Mouse (Mus musculus) embryo, embryonic 10.5 days (tissue): ENCODE data around the gene Uggt2.

Source experiments
- DNase-seq: peaks from one replicate; pipeline ENCODE4 v3.0.0-alpha.2; 2015; ENCODE audit warnings: low spot score

Uggt2 gene

DNA sequence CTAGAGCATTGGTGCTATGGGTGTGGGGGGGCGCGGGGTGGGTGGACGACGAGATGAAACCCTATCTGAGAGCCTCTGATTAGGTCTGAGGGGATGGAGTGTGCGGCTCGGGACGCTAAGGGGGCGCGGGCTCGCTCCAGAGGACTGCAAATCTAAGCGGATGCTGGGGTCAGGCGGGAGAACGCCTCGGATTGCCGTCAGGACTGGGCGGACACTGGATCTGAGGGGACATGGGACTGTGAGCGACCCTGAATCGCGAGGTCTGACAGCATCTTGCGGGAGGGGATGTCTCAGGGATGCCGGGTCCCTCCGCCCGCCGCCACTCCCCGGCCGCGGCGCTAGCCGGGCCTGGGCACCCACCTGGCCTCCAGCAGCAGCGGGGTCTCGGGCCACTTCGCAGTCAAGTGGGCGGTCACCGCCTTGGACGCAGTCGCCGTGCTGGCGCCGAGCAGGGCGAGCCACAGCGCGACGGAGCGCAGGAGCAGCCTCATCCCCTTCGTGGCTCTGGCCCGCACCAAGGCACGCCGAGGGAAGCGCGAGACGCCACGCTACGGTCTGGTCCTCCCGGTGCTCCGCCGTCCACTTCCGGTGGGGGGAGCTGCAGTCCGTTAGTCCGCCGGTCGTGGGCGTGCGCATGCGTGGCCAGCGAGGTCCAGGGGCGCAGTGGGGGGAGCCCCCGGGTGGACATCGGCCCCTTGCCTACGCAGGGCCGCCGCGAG lies at the start of gene Uggt2:
TSS of gene Uggt2 (minus strand) at position 580 of the 719 bp plus-strand sequence.
- peak; percentile 91 for DNase-seq

DNA sequence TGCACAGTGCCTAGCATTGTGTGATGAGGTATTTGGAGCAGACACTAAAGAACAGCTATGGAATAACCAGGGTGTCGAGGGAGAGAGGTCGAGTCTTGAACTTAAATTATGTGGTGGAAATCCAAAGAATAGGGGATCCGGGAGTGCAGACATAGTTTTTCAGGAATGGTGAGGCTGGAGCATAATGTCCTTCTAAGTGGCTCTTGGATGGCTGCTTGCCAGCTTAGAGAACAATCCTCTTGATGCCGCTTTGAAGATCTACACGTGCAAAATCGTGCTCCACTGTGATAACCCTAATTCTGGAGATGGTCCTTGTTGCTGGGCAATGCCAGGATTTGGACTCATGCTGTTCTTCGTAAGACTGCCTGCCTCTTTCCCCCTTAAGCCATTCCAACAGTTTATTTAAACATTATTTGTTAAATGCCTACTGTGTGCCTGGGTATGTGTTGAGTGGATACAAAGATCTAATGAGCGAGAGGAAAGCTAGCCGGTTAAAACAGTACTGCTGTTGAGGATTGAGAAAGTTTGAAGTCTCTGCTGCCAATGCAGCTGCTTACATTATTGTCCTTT lies 40.2 kb upstream of the Uggt2 start:
- no peak for DNase-seq

DNA sequence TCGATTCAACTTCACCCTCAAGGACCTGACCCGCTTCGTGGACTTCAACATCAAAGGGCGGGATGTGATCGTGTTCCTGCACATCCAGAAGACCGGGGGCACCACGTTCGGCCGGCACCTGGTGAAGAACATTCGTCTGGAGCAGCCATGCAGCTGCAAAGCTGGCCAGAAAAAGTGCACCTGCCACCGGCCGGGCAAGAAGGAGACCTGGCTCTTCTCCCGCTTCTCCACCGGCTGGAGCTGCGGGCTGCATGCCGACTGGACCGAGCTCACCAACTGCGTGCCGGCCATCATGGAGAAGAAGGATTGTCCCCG lies 39.5 kb upstream of the Uggt2 start:
- DNase-seq = peak; percentile 25

DNA sequence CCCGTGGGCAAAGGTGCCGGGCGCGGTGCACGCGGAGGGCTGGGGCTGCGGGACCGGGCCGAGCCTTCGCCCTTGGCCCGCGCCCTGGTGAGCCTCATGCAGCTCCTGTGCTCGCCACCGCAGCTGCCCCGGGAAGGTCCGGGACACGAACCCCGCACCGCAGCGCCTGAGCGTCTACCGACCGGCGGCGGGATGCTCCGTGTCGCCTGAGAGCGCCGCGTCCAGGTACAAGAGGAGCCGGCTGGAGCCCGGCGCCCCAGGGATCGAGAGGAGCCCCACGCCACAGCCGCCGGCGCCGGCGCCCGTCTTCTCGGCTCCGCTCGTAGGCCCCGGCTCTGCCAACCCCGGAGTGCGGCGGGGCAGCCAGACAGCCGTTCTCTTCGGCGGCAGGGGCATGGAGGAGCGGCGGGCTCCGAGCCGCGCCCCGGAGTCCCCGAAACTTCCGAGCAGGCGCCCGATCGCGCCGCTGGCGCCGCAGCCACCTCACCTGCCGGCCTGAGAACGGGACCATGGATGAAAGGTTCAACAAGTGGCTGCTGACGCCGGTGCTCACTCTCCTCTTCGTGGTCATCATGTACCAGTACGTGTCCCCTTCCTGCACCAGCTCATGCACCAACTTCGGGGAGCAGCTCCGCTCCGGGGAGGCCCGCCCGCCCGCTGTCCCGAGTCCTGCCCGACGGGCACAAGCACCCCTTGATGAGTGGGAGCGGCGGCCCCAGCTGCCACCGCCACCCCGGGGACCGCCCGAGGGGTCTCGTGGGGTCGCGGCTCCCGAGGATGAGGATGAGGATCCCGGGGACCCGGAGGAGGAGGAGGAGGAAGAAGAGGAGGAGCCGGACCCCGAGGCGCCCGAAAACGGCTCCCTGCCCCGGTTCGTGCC lies 38.9 kb upstream of the Uggt2 start, which contains the start of gene Hs6st3:
TSS of gene Hs6st3 (plus strand) at position 436 of the 880 bp plus-strand sequence.
- peak; percentile 36 for DNase-seq

DNA sequence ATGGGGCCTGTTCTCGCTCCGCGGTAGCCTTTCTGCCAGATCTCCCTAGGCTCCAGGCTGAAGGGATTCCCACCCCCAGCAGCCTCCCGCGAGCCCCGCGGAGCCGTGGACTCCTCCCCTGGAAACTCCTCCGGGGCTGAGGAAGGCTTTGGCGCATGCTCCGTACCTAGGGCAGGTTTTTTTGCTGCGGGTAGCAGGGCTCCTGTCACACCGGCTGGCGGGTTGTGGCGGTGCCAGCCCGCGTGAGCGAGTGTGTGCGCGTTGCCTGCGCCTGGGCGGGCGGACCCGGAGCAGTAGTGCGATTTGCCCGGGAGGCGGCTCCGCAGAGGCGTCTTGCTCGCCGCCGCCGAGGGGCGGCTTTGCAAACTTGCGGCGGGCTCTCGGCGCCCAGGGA lies 38.3 kb upstream of the Uggt2 start:
- DNase-seq = peak; percentile 68

DNA sequence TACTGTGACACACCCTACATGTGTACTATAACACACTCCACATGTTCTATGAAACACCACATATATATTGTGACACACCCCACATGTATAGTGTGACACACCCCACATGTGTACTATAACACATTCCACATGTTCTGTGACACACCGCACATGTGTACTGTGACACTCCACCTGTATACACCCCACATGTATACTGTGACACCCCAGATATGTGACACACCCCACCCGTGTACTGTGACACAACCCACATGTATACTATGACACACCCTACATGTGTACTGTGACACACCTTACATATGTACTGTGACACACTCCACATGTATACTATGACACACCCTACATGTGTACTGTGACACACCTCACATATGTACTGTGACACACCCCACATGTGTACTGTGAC lies 28.1 kb upstream of the Uggt2 start:
- no peak for DNase-seq

DNA sequence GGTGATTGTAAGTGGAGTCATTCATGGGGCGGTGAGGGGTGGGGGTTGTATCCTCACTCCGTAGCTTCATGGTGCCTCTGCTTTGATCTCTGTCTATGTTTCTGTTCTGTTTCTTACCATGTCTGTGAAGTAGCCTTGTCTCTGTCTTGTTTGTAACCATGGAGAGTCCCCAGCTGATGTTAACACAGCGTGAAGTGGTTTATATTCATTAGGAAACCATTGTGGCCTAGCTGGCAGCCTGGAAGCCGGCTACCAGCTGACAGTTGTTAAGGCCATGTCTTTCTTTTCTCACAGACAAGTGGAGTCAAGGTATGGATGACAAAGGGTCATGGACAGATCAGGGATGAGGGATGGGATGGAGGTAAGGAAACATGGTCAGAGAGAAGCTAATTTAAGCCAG lies 26.6 kb upstream of the Uggt2 start:
- peak; percentile 57 for DNase-seq

DNA sequence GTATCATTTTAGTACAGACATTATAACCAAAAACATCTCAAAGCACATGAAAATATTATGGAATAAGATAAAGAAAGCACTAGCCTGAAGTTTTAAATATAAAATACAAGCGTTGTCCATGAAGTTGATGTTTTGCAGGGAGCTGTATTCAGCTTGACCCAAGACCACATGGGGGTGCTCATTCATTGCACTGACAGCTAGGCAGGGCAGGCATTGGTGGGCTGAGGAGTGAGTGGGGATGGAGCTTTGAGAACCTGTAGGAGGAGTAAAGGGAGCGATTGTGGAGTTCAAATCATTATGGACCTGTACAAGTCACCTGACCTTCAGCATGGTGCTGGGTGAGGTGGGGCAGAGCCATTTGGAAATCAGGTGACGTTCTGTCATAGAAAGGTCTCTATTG lies 24.8 kb upstream of the Uggt2 start:
- peak; percentile 74 for DNase-seq

DNA sequence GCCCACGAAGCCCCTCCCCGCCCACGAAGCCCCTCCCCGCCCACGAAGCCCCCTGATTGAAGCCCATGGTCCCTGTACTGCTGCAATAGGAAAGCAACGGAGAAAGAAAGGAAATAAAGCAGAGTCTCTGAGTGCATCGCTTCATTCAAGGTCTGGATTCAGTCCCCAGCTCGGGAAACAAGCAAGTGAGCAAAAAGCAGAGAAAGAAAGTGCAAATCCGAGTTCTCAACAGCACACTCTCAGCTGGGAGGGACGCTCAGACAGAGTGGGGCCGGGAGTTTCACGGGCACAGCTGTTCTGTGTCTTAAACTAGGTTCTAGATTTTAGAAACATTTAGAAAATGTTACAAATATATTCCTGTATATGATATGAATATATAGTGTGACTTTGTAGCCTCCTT lies 24.4 kb upstream of the Uggt2 start:
- DNase-seq = peak; percentile 51

DNA sequence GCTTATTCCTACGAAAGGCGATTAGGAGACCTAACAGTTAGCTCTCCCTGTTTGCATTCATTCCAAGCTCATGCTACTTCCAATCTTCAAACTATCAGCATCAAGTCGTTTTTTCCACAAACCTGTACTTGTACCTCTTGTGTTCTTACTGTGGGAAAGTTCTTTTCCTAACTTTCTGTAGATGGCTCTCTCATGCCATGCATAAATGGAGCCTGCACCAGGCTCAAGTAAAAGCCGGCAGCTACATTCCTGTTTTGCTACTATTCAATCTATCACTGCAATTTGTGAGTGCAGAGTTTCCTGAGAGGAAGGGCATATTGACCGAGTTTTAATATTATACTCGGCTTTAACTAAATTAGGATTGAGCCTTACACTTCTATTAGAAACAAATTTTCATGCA lies 13.3 kb upstream of the Uggt2 start:
- no peak for DNase-seq

DNA sequence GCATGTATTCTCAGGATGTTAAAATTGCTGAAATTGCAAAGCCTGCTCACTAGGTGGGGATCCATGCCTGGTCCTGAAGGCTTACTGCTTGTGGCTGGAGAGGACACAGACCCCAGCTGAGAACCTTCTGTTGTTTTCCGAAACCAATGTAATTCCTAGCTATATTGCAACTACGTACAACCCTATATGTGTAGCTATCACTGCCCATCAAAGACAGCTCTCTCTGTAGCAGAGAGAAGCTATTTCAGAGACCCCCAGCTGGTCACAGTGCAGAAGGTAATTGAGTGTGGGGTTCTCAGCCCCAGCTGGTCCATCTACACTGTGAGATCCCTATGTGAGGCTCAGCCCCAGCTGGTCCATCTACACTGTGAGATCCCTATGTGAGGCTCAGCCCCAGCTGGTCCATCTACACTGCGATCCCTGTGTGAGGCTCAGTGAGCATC lies 10.6 kb upstream of the Uggt2 start:
- no peak for DNase-seq

DNA sequence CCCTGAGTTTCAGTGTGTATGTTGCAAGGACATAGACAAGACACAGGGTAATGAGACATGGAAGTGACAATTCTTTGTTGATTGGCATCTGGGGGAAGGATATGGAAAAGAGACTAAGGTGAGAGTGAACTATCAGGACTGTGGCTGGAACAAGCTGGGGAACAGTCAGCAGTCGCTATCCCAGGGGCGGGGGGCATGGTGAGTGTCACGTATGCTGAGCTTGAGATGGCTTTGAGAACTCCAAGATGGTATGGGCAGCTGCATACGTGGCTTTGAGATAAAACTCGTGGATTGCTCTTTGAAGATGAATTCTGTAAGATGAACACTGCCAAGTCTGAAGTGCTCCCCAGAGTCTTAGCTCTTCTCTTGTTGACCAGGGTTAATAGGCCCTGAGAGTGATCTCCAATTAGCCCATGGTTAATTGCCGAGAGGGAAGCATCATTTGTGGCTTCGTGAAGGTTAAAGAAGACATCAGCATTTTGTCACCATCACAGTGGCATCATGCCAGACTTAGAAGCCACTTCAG lies 9.6 kb upstream of the Uggt2 start:
- no peak for DNase-seq

DNA sequence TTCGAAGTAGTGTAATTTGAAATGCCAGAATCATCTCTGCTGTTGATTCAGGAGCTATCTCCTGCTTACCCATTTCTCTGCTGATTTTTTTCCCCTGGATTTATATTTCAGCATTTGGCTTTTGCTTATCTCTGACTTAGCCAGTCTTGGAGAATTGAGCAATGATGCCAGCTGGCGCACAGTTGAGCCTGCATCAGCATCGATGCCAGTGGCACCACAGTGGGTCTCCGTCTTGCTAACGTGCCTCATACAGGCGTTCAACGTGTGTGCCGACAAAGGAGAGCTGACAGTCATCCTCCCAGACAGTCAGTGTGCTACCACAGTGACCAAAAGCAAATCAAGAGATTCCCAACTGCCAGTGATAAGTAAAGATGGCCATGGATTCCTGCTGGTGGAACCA lies 8.4 kb upstream of the Uggt2 start:
- DNase-seq = no peak

DNA sequence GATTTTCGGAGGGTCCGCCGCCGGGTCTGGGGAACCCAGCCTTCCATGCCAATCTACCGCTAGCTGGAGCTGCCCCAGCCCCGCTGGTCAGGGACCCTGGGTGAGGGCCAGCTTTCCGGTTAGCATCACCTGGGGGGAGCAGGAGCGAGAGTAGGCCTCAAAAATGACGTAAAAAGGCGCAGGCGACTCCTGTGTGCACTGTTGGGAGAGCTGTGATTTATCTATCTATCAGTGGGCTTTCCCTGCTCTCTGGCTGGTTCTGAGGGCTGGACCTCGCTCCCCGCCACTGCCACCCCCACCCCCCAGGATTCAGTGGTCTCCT lies 301 bp upstream of the Uggt2 start:
- DNase-seq = no peak

DNA sequence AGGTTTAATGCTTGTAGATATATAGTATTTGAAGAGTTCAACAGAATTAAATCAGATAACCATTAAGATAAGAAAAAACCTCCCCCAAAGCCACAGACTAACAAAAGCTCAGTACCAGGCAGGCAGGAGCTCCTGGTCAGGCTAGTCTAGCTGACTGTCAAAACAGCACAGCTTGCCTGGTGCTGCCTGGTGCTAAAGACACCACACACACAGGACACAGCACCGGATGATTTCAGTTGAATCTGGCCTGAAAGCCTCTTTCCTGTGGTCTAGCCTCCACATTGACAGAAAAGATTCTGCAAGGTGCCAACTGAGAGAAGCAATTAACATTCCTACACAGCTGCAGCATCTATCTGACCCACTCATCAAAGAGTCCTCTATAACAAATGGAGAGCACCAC lies 37.4 kb downstream of the Uggt2 start:
- no peak for DNase-seq

DNA sequence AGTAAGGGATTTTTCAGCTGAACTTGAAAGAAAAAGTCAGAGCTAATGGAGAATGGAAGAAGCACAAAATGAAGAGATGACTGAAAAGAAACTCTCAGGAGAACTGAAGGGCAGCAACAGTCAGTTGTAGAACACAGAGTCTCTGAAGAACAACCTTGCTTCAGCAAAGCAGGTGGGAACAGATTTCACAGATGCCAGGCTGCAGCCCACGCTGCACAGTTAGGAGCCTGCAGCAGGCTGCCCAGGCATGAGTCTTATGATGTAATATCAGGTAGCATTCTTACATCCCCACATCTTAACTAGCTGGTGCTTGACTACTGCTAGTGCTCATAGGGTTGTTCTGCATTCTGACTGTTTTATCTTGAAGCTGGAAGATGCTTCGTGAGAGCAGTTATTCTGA lies 38.5 kb downstream of the Uggt2 start:
- DNase-seq = no peak

DNA sequence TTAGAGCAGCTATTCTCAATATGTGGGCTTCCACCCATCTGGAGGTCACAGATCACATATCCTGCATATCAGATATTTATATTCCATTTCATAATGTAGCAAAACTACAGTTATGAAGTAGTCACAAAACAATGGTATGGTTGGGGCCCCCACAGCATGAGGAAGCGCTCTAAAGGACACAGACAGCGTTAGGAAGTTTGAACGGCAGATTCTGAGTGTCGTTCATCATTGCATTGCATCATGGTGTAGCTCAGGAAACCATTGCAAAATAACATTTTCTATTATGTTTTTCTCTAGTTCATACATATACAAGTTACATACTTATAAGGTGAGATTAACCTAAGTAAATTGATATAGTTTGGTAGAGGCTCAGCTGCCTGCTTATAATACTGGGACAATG lies 42.2 kb downstream of the Uggt2 start:
- no peak for DNase-seq

DNA sequence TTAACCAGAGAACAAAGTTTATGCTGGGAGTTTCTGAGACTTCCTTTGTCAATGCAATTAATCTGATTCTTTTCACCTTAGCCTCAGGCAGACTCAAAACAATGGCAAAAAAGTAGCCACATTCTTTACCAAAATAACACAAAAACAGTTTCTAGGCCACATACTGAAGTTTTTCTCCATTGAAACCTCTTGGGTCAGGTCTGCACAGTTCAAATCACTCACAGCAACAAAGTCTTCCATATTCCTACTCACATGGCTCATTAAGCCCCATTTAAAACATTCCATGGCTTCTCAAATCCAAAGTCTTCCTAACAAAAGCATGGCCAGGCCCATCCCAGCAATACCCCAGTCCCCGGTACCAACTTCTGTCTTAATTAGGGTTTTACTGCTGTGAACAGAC lies 46.3 kb downstream of the Uggt2 start:
- no peak for DNase-seq

DNA sequence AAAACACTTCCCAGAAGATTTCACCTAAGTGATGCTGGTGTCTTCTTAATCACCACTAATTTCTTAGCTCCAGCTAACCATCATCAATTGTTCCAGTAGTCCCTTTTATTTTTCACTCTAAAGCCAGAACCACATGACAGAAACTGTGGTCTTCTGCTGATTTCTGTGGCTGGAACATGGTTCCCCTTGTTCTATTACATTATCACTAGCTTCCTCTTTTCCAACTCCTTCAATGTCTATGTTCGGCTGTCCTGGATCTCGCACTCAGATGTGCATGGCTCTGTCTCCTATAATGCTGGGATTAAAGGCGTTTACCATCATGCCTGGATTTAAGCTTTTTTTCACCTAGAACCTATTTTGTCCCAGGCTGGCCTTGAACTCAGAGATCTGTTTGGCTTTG lies 46.9 kb downstream of the Uggt2 start:
- no peak for DNase-seq

DNA sequence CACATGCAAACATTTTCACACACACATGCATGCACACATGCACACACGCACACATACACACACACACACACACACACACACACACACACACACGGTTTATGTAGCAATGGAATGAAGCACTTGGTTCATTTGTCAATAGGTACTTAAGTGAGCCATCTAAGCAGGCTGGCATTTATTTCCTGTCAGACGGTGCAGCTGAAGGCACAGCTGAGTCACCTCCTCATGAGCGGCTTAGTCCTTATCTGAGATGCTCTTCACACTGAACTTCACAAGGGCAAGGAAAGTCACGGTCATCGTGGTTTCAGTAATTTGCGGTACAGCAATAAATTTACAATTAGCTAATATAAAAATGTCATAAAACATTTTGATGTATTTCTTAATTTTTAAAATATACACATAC lies 55.5 kb downstream of the Uggt2 start:
- DNase-seq = no peak

DNA sequence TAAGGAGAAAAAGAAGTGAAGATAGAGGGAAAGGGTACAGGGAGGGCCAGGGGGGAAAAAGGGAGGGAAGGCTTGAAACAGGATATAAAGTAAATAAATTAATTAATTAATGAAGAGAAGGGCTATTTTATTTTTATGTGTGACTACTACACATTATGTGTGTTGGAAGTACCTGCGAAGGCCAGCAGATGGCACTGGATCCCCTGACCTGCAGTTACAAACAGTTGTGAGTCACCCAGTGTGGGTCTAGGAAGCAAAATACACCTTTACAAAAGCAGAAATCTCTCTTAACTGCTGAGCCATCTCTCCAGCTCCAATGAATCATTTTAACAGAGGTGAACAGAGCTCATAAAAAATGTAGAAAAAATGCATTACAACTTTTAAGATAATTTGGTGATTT lies 59.0 kb downstream of the Uggt2 start:
- peak; percentile 66 for DNase-seq

DNA sequence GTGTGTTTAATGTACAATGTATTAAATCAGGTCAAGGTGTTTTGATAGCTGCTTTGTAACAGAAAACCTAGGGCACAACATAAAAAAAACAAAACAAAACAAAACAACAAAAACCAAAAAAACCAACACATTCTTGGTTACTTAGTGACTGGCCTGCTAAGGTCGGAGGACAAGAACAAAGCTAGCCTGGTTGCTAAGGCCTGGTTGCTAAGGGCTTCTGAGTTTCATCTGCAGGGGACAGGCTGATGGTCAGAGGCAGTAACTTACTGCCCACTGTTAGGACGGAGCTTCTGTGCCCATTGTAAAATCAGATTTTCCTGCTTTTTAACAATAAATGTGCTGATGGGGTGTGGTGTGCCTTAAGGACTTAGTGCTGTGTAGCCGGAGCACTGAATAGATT lies 61.5 kb downstream of the Uggt2 start:
- DNase-seq = peak; percentile 65

DNA sequence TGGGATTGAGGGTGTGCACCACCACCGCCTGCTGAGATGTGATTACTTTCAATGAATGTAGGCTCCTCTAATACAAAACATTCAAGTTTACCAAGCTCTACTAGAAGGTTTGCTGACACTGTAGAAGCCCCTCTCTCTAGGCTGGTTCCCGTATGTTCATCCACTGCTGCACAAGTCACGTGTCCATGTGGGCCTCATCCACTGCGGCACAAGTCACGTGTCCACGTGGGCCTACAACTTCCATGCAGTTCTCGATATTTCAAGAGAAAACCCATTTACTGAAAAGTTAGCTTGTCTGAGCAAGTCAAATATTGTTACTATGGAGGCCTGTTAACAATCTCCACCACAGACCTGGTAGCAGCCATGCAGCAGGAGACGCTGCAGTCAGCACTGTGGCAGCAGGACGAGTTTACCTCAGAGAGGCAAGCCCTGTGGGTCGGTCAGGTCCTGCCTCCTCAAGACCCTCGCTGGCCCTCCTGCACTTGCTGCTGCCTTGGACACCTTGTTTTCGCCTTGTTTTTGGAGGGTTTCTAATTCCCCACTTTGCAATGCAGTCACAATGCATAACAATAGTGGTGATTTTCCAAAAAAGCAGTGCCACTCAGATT lies 62.0 kb downstream of the Uggt2 start:
- no peak for DNase-seq
